Mouse (Mus musculus) ES-E14 (cell line): ENCODE results near the gene Gtf2ird2. TPM values are rescaled to one million over a fixed set of nuclear protein-coding genes. Genes with fewer than 3 reads are reported as not detected.

Experiments used
- DNase-seq: peaks from one replicate; pipeline ENCODE4 v3.0.0-alpha.2; 2013; ENCODE audit warnings: low read depth, low spot score
- H3K27ac ChIP-seq: 2 replicates; pipeline ENCODE4 v1.5.1; 2012; ENCODE audit warnings: low read depth, mild to moderate bottlenecking, low read length, moderate library complexity, mixed read lengths; ENCODE audit not compliant: poor library complexity, insufficient read depth, severe bottlenecking
- H3K36me3 ChIP-seq: 2 replicates; pipeline ENCODE4 v1.6.1; 2012; ENCODE audit warnings: mild to moderate bottlenecking, low read length, moderate library complexity, mixed read lengths; ENCODE audit not compliant: control insufficient read depth, poor library complexity, insufficient read depth, severe bottlenecking
- H3K4me1 ChIP-seq, 2 experiments: fragments of 150-350 bp in 1 of 2; sonication (generic) in 1 of 2; 2 replicates each; pipeline ENCODE4 v1.6.1; 2012; ENCODE audit warnings: low read length in 2 of 2, mild to moderate bottlenecking in 1 of 2, mixed read lengths in 1 of 2; ENCODE audit not compliant: control insufficient read depth in 2 of 2, insufficient read depth in 2 of 2, poor library complexity in 1 of 2
- H3K4me3 ChIP-seq, 2 experiments: fragments of 150-350 bp in 1 of 2; sonication (generic) in 1 of 2; 2 replicates each; pipeline ENCODE4 v1.5.1; 2012; ENCODE audit warnings: low read length in 2 of 2, low read depth in 1 of 2, mild to moderate bottlenecking in 1 of 2, mixed read lengths in 1 of 2; ENCODE audit not compliant: insufficient read depth in 1 of 2, poor library complexity in 1 of 2, severe bottlenecking in 1 of 2
- H3K9ac ChIP-seq: 2 replicates; pipeline ENCODE4 v1.6.1; 2012; ENCODE audit warnings: low read depth, mild to moderate bottlenecking, low read length, mixed read lengths; ENCODE audit not compliant: poor library complexity, insufficient read depth, severe bottlenecking
- H3K9me3 ChIP-seq: fragments of 150-350 bp; sonication (generic); 2 replicates; pipeline ENCODE4 v1.6.1; 2012; ENCODE audit warnings: low read depth, mild to moderate bottlenecking, low read length; ENCODE audit not compliant: control insufficient read depth, insufficient read depth
- CHD2 ChIP-seq: IDR thresholded peaks from 2 replicates; pipeline ENCODE4 v1.6.1; 2014; ENCODE audit warnings: mild to moderate bottlenecking, low read depth, low read length, inconsistent platforms
- HCFC1 ChIP-seq: IDR thresholded peaks from 2 replicates; pipeline ENCODE4 v1.6.1; 2012; ENCODE audit warnings: low read length, inconsistent platforms, borderline replicate concordance; ENCODE audit not compliant: insufficient read depth
- MAFK ChIP-seq: IDR thresholded peaks from 2 replicates; pipeline ENCODE4 v1.6.1; 2014; ENCODE audit warnings: mild to moderate bottlenecking, low read depth, low read length, inconsistent platforms; ENCODE audit not compliant: insufficient read depth
- ZC3H11A ChIP-seq: IDR thresholded peaks from 2 replicates; pipeline ENCODE4 v1.6.1; 2012; ENCODE audit warnings: low read depth, mild to moderate bottlenecking, inconsistent platforms, low read length, borderline replicate concordance
- ZNF384 ChIP-seq: IDR thresholded peaks from 2 replicates; pipeline ENCODE4 v1.6.1; 2012; ENCODE audit warnings: low read depth, low read length, inconsistent platforms
- in situ Hi-C, 2 experiments: fragments of 600-800 bp; cut with MboI; formaldehyde crosslinking; loops; one replicate each; pipeline ENCODE4 v1.15.1; 2025; ENCODE audit warnings: low sequenced_read_pairs in 2 of 2, inconsistent platforms in 1 of 2; ENCODE audit not compliant: unreplicated experiment in 2 of 2
- total RNA-seq: library from RNA; depleted of rRNA; stranded (reverse); fragments of 300-350 nt; gene quantifications from 2 replicates; pipeline ENCODE4 v1.2.3, GENCODE M21; 2012

Gene Gtf2ird2
- total RNA-seq, 1 experiment, result 2.3 TPM

GRCm38 (mm10) chr5:134169231-134169630 is 14.6 kb upstream of the Gtf2ird2 start:
- Histone ChIP-seq H3K27ac (no peak overlapping the region), H3K4me3 (no peak overlapping the region), H3K4me1 (peaks cover 0 to 16% of the 10 kb centered on the region in 2 experiments; a peak in 1 of 4 replicates), H3K36me3 (peaks cover 36% of the 10 kb centered on the region), H3K9me3 (no peaks in the 10 kb centered on the region), H3K9ac (peak overlapping the region; percentile 4)
- in situ Hi-C loops, result no loop called here
- DNase-seq, result no peak
- TF ChIP-seq ZC3H11A (no peak), HCFC1 (no peak), CHD2 (no peak), MAFK (no peak), ZNF384 (no peak)

GRCm38 (mm10) chr5:134170167-134170566 is 13.7 kb upstream of the Gtf2ird2 start:
- Histone ChIP-seq H3K27ac (no peak overlapping the region), H3K9me3 (no peaks in the 10 kb centered on the region), H3K36me3 (peaks cover 29% of the 10 kb centered on the region), H3K4me1 (peaks cover 0 to 16% of the 10 kb centered on the region in 2 experiments; a peak in 1 of 4 replicates), H3K4me3 (no peak overlapping the region), H3K9ac (no peak overlapping the region)
- no peak for DNase-seq
- in situ Hi-C loops, result no loop called here
- no peak for TF ChIP-seq ZC3H11A
- no peak for TF ChIP-seq ZNF384
- TF ChIP-seq MAFK, result no peak
- no peak for TF ChIP-seq HCFC1
- TF ChIP-seq CHD2, result no peak

- no peak overlapping the region for H3K4me3 ChIP-seq
- DNase-seq, result peak; percentile 70
- H3K36me3 ChIP-seq, result peaks cover 17% of the 10 kb centered on the region; the same call in 1 of the 2 replicates
- in situ Hi-C loops, result no loop called here
- no peak for TF ChIP-seq CHD2
- no peak for TF ChIP-seq ZNF384
- TF ChIP-seq HCFC1, result no peak
- no peak for TF ChIP-seq MAFK
- TF ChIP-seq ZC3H11A, result no peak
- no peak overlapping the region for H3K9ac ChIP-seq
- no peak overlapping the region for H3K27ac ChIP-seq
- H3K9me3 ChIP-seq, result no peaks in the 10 kb centered on the region
- H3K4me1 ChIP-seq, result peaks cover 5 to 18% of the 10 kb centered on the region in 2 experiments; a peak in 2 of 4 replicates
Measured at GRCm38 (mm10) chr5:134173206-134173605, 10.6 kb upstream of the Gtf2ird2 start.

- Histone ChIP-seq H3K9ac (peak overlapping the region; percentile 91), H3K4me1 (peaks cover 5 to 17% of the 10 kb centered on the region in 2 experiments; a peak in 2 of 4 replicates), H3K9me3 (no peaks in the 10 kb centered on the region), H3K4me3 (peak overlapping the region; percentile 82 to 90), H3K27ac (peak overlapping the region; percentile 71; the same call in 1 of the 2 replicates), H3K36me3 (peaks cover 14% of the 10 kb centered on the region; the same call in 1 of the 2 replicates)
- no peak for DNase-seq
- TF ChIP-seq HCFC1 (no peak), ZC3H11A (no peak), ZNF384 (no peak)
- in situ Hi-C loops, result no loop called here
Measured at GRCm38 (mm10) chr5:134175696-134176095, 8.1 kb upstream of the Gtf2ird2 start.
